Mouse (Mus musculus) kidney, postnatal 25 days (tissue): ENCODE data around the gene Hes7.

Experiments used
- DNase-seq, 2 experiments: peaks; one replicate each; pipeline ENCODE4 v3.0.0; 2021; ENCODE audit warnings: mixed read lengths in 2 of 2

Gene Hes7

GRCm38 (mm10) chr11:69088103-69088855 is 31.9 kb upstream of the Hes7 start, which contains the start of gene Vamp2:
Gene Vamp2 (plus strand): TSS chr11:69088490.
- DNase-seq = peak; percentile 91 to 95

- DNase-seq = peak in 1 of 2 experiments; percentile 62
Observed at GRCm38 (mm10) chr11:69088856-69089615, 31.2 kb upstream of the Hes7 start.

- peak in 1 of 2 experiments; percentile 73 for DNase-seq
Observed at GRCm38 (mm10) chr11:69089616-69090290, 30.5 kb upstream of the Hes7 start.

- DNase-seq = peak in 1 of 2 experiments; percentile 35
Observed at GRCm38 (mm10) chr11:69090367-69090766, 29.8 kb upstream of the Hes7 start.

DNA sequence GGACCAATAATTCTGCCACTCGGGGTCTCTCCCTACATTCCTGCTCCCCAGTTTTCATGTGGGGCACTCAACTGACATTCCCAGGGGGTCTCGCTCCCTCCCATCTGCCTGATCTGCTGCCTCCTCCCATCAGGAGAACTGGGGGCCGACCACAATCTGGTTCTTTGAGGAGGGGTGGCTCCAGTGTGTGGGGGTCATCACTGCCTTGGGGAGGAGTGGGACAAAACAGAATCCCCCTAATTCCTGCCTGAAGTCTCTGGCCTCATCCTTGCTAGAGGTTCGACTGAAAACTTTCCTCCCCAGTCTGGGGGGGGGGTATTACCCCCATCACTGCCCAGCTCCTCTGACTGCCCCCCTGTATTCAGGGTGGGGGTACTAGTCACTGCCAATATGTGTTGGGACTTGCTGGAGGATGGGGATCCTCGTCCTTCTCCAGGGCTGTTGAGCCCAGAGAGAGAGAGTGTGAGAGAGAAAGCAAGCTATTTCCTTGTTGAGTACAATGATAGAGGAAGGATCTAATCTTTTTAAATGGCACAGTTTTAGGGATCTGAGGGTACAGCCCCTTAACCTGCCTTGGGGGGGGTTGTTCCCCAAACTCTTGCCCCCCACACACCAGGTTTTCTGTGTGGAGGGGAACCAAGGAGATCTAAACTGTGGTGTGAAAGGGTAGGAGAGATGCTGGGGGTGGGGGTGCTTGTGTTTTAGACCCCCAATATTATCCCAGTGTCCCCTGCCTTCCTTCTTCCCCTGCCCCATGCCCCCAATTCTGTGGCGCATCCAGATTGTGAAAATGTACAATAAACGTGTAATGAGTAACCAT is 28.4 kb upstream of the Hes7 start:
- DNase-seq = peak in 1 of 2 experiments; percentile 34

- DNase-seq = peak; percentile 93 to 96
Observed at GRCm38 (mm10) chr11:69092386-69092751, 27.8 kb upstream of the Hes7 start.

DNA sequence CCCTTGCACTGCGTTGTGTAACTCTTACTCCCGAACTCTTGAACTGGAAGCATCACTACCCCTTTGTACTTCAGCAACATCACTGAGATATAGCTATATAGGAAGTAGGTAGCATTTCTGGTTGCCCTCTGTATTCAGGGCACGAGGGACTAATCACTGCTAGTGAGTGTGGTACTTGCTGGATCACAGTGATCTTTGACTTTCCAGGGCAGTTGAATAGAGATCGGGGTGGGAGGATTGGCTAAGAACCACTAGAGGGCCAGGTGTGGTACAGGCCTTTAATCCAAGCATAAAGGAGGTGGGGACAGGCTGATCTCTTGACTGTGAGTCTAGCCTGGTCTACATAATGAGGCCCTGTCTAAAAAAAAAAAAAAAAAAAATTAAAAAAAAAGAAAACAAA is 27.3 kb upstream of the Hes7 start:
- DNase-seq = peak in 1 of 2 experiments; percentile 56

DNA sequence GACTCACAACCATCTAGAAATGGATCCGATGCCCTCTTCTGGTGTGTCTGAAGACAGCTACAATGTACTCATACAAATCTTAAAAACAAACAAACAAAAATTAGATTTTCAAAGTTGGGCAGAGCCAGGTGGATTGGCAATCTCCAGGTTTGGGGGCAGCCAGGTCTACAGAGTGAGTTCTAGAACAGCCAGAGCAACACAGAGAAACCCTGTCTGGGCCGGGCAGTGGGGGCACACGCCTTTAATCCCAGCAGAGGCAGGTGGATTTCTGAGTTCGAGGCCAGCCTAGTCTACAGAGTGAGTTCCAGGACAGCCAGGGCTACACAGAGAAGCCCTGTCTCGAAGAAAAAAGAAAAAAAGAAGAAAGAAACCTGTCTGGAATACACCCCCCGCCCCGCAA is 26.3 kb upstream of the Hes7 start:
- DNase-seq = peak in 1 of 2 experiments; percentile 34

DNA sequence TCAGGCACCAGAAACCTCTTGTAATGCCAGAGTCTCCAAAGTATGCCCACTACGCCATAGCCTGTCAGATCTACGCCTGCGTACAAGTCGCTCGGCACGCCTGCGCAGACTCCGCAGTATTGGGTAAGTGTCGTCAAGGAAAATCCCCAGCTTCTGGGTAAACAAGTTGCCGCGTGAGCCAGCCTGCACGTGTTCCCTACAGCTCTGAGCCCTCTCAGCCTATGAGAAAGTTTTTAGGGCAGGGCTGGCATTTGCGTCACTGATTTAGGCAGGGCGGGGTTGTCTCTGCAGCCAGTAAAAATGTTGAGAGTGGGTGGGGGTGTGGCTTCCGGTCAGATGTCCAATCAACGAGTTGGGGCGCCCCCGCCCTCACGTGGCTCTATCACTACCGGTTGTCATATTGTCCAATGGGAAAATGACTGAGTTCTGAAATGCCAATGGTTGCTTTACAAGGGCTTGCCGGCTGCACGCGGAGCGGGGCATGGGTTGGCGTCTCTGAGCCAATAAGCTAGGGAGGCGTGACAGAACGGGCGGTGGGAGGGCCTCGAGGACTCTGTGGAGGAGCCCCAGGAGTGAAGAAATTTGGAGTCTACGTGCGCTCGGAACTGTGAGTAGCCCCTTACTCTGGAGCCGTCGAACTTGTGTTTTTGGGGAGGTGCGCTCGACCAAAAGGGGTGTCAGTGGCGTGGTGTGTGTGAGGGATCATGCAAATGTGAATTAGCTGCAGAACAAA is 25.3 kb upstream of the Hes7 start, which contains the start of gene Per1:
Per1 (plus strand) TSS at position 521 of the 733 bp plus-strand sequence.
- DNase-seq = peak; percentile 100

DNA sequence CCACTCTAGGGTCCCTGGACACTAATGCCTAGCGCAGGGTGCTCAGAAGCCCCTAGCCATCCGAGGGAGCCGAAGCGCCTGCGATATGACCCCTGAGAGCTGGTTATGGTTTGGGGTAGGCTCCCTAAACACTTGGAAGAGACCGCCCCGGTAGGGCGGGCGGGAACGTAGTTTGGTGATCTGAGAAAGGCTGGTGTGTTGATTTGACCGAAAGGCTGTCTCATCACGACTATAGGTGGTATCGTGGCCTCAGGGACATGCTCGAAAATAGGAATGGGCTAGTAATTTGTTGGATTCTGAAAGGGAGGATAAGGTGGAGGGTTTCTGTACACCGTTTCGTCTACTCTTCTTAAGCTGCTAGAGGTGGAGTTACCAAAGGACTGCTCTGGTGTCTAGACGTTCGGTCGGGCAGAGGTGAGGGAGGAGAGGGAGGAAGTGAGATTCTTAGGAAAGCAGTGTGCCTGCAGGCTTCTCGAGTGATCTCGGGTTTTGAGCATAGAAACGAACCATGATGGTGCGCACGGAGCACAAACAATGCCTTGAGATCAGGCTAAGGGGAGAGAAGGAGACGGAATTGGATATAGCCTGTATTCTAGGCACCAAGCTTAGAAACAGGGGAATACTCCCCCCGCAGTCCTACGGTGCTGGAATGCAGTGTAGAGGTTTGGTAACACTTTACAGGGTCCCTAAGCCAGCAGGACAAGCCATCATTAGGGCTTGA is 24.5 kb upstream of the Hes7 start:
- peak; percentile 39 to 74 for DNase-seq

GRCm38 (mm10) chr11:69096360-69096986 is 23.7 kb upstream of the Hes7 start:
- DNase-seq = no peak

DNA sequence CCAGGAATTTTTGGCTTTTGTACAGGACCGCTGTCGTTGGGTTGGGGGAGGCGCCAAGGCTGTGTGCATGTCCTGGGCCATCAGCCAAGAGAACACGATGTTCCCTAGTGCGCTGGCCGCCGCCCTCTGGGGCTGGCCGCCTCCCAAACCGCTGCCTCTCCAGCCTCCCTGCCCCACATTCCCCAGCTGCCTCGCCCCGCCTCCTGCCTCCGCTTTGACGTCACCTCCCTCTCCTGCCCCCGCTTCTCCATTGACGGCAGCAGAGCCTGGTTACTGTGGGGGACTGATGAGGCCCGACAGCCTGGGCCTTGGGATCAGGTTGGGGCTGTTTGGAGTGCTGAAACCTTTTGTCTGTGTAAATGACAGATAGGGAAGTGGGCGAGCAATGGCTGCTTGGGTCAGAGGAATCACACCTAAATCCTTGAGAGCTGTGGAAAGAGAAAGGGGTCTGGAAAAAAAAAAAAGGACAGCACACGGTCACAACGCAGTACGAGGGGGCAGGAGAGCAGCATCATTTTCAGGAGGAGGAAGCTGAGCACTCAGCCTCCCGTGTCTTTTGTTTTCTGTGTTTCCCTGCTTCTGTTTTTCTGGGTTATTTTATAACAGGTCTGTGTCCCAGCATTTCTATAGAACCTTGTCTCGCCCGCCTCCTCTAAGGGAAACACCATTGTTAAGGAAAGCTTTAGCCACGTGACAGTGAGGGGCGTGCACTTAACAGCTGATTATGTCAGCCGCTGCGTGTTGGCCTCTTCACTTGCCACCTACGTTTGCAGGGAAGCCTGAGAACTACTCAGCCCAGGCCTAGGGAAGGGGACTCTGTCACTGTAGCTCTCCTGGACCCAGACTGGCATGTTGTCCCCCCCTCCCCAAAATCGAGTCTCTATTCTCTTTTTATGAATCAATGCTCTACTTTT is 23.0 kb upstream of the Hes7 start:
- DNase-seq = peak; percentile 100

GRCm38 (mm10) chr11:69098039-69098761 is 22.0 kb upstream of the Hes7 start:
- peak in 1 of 2 experiments; percentile 51 for DNase-seq

GRCm38 (mm10) chr11:69098762-69099091 is 21.5 kb upstream of the Hes7 start:
- DNase-seq = peak; percentile 99

DNA sequence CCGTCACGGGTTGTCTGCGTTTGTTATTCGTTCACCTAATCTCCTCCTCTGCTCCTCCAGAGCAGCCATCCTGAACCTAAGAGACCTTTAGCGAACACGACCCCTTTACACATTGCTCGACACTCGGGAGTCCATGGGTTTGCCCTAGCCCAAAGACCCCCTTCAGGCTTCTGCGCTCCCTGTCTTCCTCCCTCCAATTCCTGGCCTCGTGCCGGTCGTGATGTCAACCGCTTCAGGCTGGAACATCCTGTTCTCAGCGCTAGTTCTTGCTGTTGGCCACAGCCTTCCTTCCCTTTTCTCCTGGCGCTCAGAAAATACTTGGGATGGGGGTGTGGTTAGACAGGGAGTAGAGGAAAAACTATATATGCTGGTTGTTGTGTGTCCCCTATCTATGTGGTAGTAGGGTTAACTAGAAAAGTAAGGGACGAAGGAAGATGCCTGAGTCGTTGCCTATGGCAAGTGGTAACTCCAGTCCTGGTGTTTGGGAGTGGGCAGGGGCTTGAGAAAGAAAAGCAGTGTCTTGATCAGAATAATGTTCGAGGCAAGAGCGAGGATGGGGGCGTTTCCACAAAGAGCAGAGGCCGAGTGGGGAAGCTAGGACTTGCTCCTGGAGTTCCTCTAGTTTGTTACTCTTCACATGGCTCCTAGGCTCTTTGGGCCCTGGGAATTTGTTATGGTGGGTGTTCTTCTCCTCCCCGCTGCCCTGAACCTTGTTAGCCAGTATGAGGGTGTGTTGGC is 20.9 kb upstream of the Hes7 start:
- DNase-seq = peak; percentile 88 to 93

DNA sequence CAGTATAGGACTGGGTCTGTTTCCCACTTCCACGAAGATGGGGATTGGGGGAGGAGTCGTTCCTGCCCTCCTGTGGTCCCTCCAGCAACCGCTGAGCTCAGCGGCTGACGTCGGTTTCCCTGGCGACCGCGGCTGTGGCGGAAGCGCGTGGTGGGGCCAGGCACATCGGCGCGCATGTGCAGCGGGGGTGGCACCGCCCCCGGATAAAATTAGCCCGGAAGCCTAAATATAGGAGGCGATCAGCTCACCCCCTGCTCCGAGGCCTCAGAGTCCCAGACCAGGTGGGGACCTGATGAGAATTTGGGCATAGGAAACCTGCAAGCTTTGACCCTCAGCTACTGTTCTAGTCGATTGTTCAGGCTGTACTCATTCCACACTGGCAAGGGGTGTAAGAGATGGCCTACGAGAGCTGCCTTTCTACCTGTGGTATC is 20.3 kb upstream of the Hes7 start:
- DNase-seq = peak; percentile 93 to 97

- DNase-seq = peak in 1 of 2 experiments; percentile 63
Observed at GRCm38 (mm10) chr11:69100639-69101360, 19.4 kb upstream of the Hes7 start.
